Mouse (Mus musculus) erythroblast, embryonic 14.5 days (primary cell): ENCODE results near the gene Vamp9.

ENCODE experiments used
- GATA1 ChIP-seq: IDR thresholded peaks from 2 replicates; pipeline ENCODE4 v1.6.1; 2012; ENCODE audit warnings: low read length, inconsistent platforms, mixed read lengths
- TAL1 ChIP-seq: IDR thresholded peaks from 3 replicates; pipeline ENCODE4 v1.6.1; 2012; ENCODE audit warnings: low read length, inconsistent platforms, mixed read lengths

DNA sequence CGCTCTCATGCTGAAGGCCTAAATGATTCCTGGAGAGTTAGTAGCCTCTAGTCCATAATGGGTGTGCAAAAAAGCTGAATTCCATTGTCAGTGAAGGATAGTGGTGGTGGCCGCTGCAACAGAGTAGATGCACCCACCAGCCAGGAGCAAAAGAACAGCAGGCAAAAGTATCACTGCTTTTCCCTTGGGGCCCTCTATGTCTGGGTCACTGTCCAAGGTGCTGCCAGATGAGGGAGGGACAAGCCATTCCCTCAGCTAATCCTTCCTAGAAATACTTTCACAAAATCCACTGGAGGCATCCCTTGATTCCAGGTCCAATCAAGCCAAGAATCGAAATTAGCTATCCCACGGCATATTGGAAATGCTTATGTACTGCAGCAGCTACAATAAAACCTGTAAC, 22.0 kb upstream of the Vamp9 start:
- no peak for TF ChIP-seq GATA1
- no peak for TF ChIP-seq TAL1
